Mouse (Mus musculus) midbrain, postnatal 0 days (tissue): ENCODE data around the gene Mosmo. TPM values are rescaled to one million over a fixed set of nuclear protein-coding genes. Genes with fewer than 3 reads are reported as not detected.
A peak's percentile ranks its signal among the peaks of the same experiment; 100 is the strongest.

Source experiments
- ATAC-seq: fragments of 200-750 bp; cut with Nextera tagmentation; 2 replicates; pipeline ENCODE4 v1.8.0; 2017; ENCODE audit warnings: moderate number of reproducible peaks, mild to moderate bottlenecking, moderate TSS enrichment, moderate library complexity; ENCODE audit not compliant: low FRiP score
- DNase-seq: peaks from one replicate; pipeline ENCODE4 v3.0.0-alpha.2; 2015; ENCODE audit warnings: low spot score
- H3K27ac ChIP-seq: fragments of 300-500 bp; sonication (generic); 2 replicates; pipeline ENCODE4 v1.5.1; 2014; ENCODE audit warnings: low read depth, mild to moderate bottlenecking, low read length, mixed read lengths
- H3K27me3 ChIP-seq: fragments of 300-500 bp; sonication (generic); 2 replicates; pipeline ENCODE4 v1.6.1; 2014; ENCODE audit warnings: low read length, control low read depth, mixed read lengths; ENCODE audit not compliant: insufficient read depth
- H3K36me3 ChIP-seq: fragments of 300-500 bp; sonication (generic); 2 replicates; pipeline ENCODE4 v1.6.1; 2014; ENCODE audit warnings: low read length, control low read depth, mixed read lengths; ENCODE audit not compliant: insufficient read depth
- H3K4me1 ChIP-seq: fragments of 300-500 bp; sonication (generic); 2 replicates; pipeline ENCODE4 v1.6.1; 2014; ENCODE audit warnings: mild to moderate bottlenecking, control low read depth, antibody characterized with exemption, low read length, mixed read lengths; ENCODE audit not compliant: insufficient read depth
- H3K4me2 ChIP-seq: fragments of 300-500 bp; sonication (generic); 2 replicates; pipeline ENCODE4 v1.6.1; 2014; ENCODE audit warnings: low read depth, mild to moderate bottlenecking, low read length, mixed read lengths; ENCODE audit not compliant: poor library complexity, severe bottlenecking
- H3K4me3 ChIP-seq: fragments of 300-500 bp; sonication (generic); 2 replicates; pipeline ENCODE4 v1.5.1; 2014; ENCODE audit warnings: low read depth, mild to moderate bottlenecking, low read length, moderate library complexity
- H3K9ac ChIP-seq: fragments of 300-500 bp; sonication (generic); replicated peaks from 2 replicates; pipeline ENCODE4 v1.6.1; 2014; ENCODE audit warnings: mild to moderate bottlenecking, low read length, moderate library complexity, mixed read lengths; ENCODE audit not compliant: poor library complexity, severe bottlenecking
- H3K9me3 ChIP-seq: fragments of 300-500 bp; sonication (generic); 2 replicates; pipeline ENCODE4 v1.6.1; 2016; ENCODE audit warnings: low read length, control low read depth
- CTCF ChIP-seq: IDR thresholded peaks from 2 replicates; pipeline ENCODE4 v1.5.1; 2016; ENCODE audit warnings: antibody characterized with exemption, mild to moderate bottlenecking
- WGBS: fragments of 180-500 bp; shearing (Covaris S2); extraction: QIAGEN DNeasy Blood & Tissue Kit; methylation state at CpG from one replicate; pipeline ENCODE4 v1.1.7; 2014; 5-methylcytosine and 5-hydroxymethylcytosine counted together
- polyA plus RNA-seq: library from polyadenylated mRNA; unstranded; fragments of >200 nt; fragmentation: Nextera tagmentation; extraction: Ambion mirVana; gene quantifications from 2 replicates; pipeline ENCODE4 v1.2.1, GENCODE M21; 2015
- total RNA-seq: library from RNA; depleted of rRNA; stranded (reverse); fragments of >200 nt; gene quantifications from 2 replicates; pipeline ENCODE4 v1.2.3, GENCODE M21; 2014; rRNA removed

Gene Mosmo
- total and polyA plus RNA-seq, 2 experiments from 2014 or later: 11.5 to 21.2 TPM

DNA sequence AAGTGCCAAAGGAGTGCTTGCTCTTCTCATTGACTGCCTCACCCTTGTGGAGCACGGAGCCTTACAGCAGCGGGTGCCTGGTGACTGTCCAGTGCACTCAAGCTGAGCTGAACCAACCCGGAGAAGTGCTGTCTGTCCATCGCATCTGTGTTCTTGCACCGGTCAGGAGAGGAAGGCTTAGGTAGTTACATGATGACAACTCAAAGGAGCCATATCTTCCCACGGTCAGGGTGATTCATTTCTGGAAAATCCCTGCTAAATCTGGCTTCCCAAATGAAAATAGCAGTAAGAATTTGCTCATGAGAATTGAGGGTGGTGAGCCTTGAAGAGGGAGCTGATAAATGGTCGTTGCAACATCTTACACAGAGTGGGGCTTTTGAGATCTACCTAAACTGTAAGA is 74.5 kb downstream of the Mosmo start:
- no peak overlapping the region for H3K9ac ChIP-seq
- no peak for TF ChIP-seq CTCF
- no peaks in the 10 kb centered on the region for H3K36me3 ChIP-seq
- H3K4me1 ChIP-seq: no peaks in the 10 kb centered on the region
- no peak overlapping the region for H3K4me3 ChIP-seq
- WGBS: 87% methylated on average over 7 of the region's 7 CpGs
- ATAC-seq: no peak
- no peak for DNase-seq
- H3K4me2 ChIP-seq: no peak overlapping the region
- no peak overlapping the region for H3K27ac ChIP-seq
- H3K27me3 ChIP-seq: no peaks in the 10 kb centered on the region
- no peaks in the 10 kb centered on the region for H3K9me3 ChIP-seq

GRCm38 (mm10) chr7:120754671-120755070 is 77.3 kb downstream of the Mosmo start:
- peak; percentile 93 for TF ChIP-seq CTCF
- no peaks in the 10 kb centered on the region for H3K9me3 ChIP-seq
- no peaks in the 10 kb centered on the region for H3K4me1 ChIP-seq
- H3K4me3 ChIP-seq: no peak overlapping the region
- ATAC-seq (peak; percentile 72; the same call in 1 of the 2 replicates), DNase-seq (peak; percentile 87)
- H3K36me3 ChIP-seq: no peaks in the 10 kb centered on the region
- no peak overlapping the region for H3K27ac ChIP-seq
- no peak overlapping the region for H3K4me2 ChIP-seq
- H3K27me3 ChIP-seq: no peaks in the 10 kb centered on the region
- H3K9ac ChIP-seq: no peak overlapping the region
- WGBS: 5% methylated on average over 5 of the region's 5 CpGs

DNA sequence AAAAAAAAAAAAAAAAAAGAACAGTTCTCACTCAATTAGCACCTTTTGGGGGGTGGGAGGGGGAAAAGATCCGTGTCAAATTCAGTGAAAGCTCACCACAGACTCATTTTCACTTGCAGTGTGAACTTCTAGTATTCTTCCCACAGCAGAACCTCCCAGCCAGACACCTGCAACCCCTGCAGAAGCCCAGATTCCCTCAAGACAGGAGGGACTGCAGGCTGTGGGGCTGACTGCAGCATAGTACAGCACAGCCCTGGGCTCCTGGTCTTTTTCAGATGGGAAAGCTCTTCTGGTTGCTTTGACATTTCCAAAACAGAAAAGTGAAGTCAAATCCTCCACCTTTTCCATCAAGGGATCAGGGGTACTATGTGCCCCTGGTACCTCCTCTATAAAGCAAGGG is 90.0 kb downstream of the Mosmo start:
- no peaks in the 10 kb centered on the region for H3K27me3 ChIP-seq
- DNase-seq: no peak
- no peaks in the 10 kb centered on the region for H3K4me1 ChIP-seq
- TF ChIP-seq CTCF: no peak
- no peak overlapping the region for H3K9ac ChIP-seq
- no peak for ATAC-seq
- H3K27ac ChIP-seq: no peak overlapping the region
- H3K36me3 ChIP-seq: no peaks in the 10 kb centered on the region
- H3K4me2 ChIP-seq: no peak overlapping the region
- H3K4me3 ChIP-seq: no peak overlapping the region
- 7% methylated on average over 1 of the region's 1 CpGs for WGBS
- no peaks in the 10 kb centered on the region for H3K9me3 ChIP-seq

DNA sequence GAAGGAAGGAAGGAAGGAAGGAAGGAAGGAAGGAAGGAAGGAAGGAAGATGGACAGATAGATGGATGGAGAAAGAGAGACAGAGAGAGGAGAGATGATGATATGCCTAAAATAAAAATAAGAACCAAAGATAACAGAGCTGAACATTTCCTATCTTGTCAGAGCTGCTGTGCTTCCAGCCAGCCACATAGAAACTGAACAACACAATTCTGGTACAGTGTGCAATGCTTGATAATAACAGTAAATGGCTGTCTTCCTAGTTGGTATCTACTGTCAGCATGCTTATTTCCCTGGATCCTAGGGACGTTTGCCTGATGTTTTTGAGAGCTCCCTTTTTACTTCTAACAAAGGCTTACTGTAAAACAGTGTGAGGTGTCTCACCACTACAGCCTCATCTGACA is 94.0 kb downstream of the Mosmo start:
- H3K4me3 ChIP-seq: no peak overlapping the region
- H3K9ac ChIP-seq: no peak overlapping the region
- WGBS: 70% methylated on average over 1 of the region's 1 CpGs
- no peaks in the 10 kb centered on the region for H3K9me3 ChIP-seq
- no peaks in the 10 kb centered on the region for H3K36me3 ChIP-seq
- no peaks in the 10 kb centered on the region for H3K4me1 ChIP-seq
- H3K4me2 ChIP-seq: no peak overlapping the region
- no peaks in the 10 kb centered on the region for H3K27me3 ChIP-seq
- DNase-seq: no peak
- no peak for TF ChIP-seq CTCF
- H3K27ac ChIP-seq: no peak overlapping the region
- no peak for ATAC-seq

DNA sequence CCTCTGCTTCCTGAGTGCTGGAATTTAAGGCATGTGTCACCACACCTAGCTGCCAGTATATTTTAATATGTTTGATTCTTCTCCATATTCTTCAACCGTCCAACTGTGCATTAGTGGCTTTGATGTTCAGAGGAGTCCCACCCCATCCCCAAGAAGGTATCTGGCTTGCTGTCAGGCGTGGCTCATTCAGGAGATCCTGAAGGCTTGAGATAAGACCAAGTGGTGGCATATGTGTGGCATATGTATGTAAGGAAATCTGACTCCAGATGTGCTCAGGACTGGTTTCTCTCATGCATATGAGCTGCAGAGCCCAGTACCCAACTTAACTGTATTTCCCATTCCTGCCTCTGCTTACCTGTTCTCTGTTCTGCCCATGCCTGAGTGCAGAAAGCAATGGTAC is 100.6 kb downstream of the Mosmo start:
- Histone ChIP-seq H3K27me3 (no peaks in the 10 kb centered on the region), H3K27ac (no peak overlapping the region), H3K36me3 (no peaks in the 10 kb centered on the region), H3K9me3 (no peaks in the 10 kb centered on the region), H3K4me3 (no peak overlapping the region), H3K4me2 (no peak overlapping the region), H3K4me1 (no peaks in the 10 kb centered on the region), H3K9ac (no peak overlapping the region)
- DNase-seq (no peak), ATAC-seq (no peak)
- 67% methylated on average over 2 of the region's 2 CpGs for WGBS
- TF ChIP-seq CTCF: no peak

Other genes starting within 250 kb of the Mosmo start
- 166 and 169 TPM in 2 replicates for gene Uqcrc2, start 42.4 kb upstream of the Mosmo start, total RNA-seq
- 238 and 250 TPM in 2 replicates for gene Uqcrc2, start 42.4 kb upstream of the Mosmo start, polyA plus RNA-seq
- gene Pdzd9, start 7.3 kb upstream of the Mosmo start, total RNA-seq: 0.33 TPM in 1 of 2 replicates, not detected in the other
- gene Pdzd9, start 7.3 kb upstream of the Mosmo start, polyA plus RNA-seq: 0.36 and 0.63 TPM in 2 replicates
- 1.6 and 2.4 TPM in 2 replicates for gene Vwa3a, start 61.7 kb downstream of the Mosmo start, total RNA-seq
- gene Vwa3a, start 61.7 kb downstream of the Mosmo start, polyA plus RNA-seq: 1.8 and 2.3 TPM in 2 replicates
- not detected in 2 replicates for gene Gm5737, start 134.7 kb downstream of the Mosmo start, total RNA-seq
- 0.22 TPM in 1 of 2 replicates, not detected in the other for gene Gm5737, start 134.7 kb downstream of the Mosmo start, polyA plus RNA-seq
- gene Eef2k, start 165.2 kb downstream of the Mosmo start, total RNA-seq: 29.4 and 42.0 TPM in 2 replicates
- 30.7 and 31.1 TPM in 2 replicates for gene Eef2k, start 165.2 kb downstream of the Mosmo start, polyA plus RNA-seq
- gene Polr3e, start 240.1 kb downstream of the Mosmo start, total RNA-seq: 29.4 and 30.6 TPM in 2 replicates
- gene Polr3e, start 240.1 kb downstream of the Mosmo start, polyA plus RNA-seq: 18.6 and 20.4 TPM in 2 replicates